Mouse (Mus musculus): ENCODE measurements around the gene Cd22. TPM values are rescaled to one million over a fixed set of nuclear protein-coding genes. Genes with fewer than 3 reads are reported as not detected.
"Not testable (repeated sequence)": the region's sequence is repeated elsewhere in the genome, so short reads cannot be mapped to it uniquely, and the experiment has no call there.

Gene Cd22
- under 1 TPM in 1 of 2 experiments, not detected in 1; 0.29 TPM for total RNA-seq (2021)
- long read RNA-seq, experiment 1: 0 reads
- long read RNA-seq, experiment 2: 0 reads

- intact Hi-C loops (cut with DNase I; ENCODE audit: low total_unique reads): no loop called here
- no peak for DNase-seq
Measured at GRCm38 (mm10) chr7:30880176-30880575, at the start of gene Cd22. TSS of gene Cd22 (minus strand) at chr7:30880342.

- DNase-seq; intact Hi-C loops (cut with DNase I; ENCODE audit: low total_unique reads): not testable (repeated sequence)
Measured at GRCm38 (mm10) chr7:30924581-30924980, 44.4 kb upstream of the Cd22 start, which contains the start of gene Hamp2. TSS of gene Hamp2 (minus strand) at chr7:30924681.

GRCm38 (mm10) chr7:30924071-30924470 lies 43.9 kb upstream of the Cd22 start:
- DNase-seq: no peak
- intact Hi-C loops (cut with DNase I; ENCODE audit: low total_unique reads): no loop called here

GRCm38 (mm10) chr7:30922490-30922889 lies 42.3 kb upstream of the Cd22 start:
- DNase-seq; intact Hi-C loops (cut with DNase I; ENCODE audit: low total_unique reads): not testable (repeated sequence)

- intact Hi-C loops (cut with DNase I; ENCODE audit: low total_unique reads): no loop called here
- no peak for DNase-seq
Measured at GRCm38 (mm10) chr7:30920217-30920616, 40.1 kb upstream of the Cd22 start.

- intact Hi-C loops (cut with DNase I; ENCODE audit: low total_unique reads): no loop called here
- no peak for DNase-seq
Measured at GRCm38 (mm10) chr7:30917219-30917618, 37.1 kb upstream of the Cd22 start.

GRCm38 (mm10) chr7:30916713-30917112 lies 36.6 kb upstream of the Cd22 start:
- intact Hi-C loops (cut with DNase I; ENCODE audit: low total_unique reads): no loop called here
- no peak for DNase-seq

- intact Hi-C loops (cut with DNase I; ENCODE audit: low total_unique reads): no loop called here
- DNase-seq: no peak
Measured at GRCm38 (mm10) chr7:30914732-30915131, 34.6 kb upstream of the Cd22 start, which contains the start of gene Mag. TSS of gene Mag (minus strand) at chr7:30914873.

GRCm38 (mm10) chr7:30909773-30910172 lies 29.6 kb upstream of the Cd22 start:
- DNase-seq: no peak
- intact Hi-C loops (cut with DNase I; ENCODE audit: low total_unique reads): no loop called here

- intact Hi-C loops (cut with DNase I; ENCODE audit: low total_unique reads): no loop called here
- no peak for DNase-seq
Measured at GRCm38 (mm10) chr7:30908992-30909431, 28.9 kb upstream of the Cd22 start.

- intact Hi-C loops (cut with DNase I; ENCODE audit: low total_unique reads): no loop called here
- DNase-seq: no peak
Measured at GRCm38 (mm10) chr7:30908277-30908991, 28.3 kb upstream of the Cd22 start.

GRCm38 (mm10) chr7:30904042-30904441 lies 23.9 kb upstream of the Cd22 start:
- intact Hi-C loops (cut with DNase I; ENCODE audit: low total_unique reads): no loop called here
- DNase-seq: no peak

GRCm38 (mm10) chr7:30895217-30895616 lies 15.1 kb upstream of the Cd22 start:
- no peak for DNase-seq
- intact Hi-C loops (cut with DNase I; ENCODE audit: low total_unique reads): no loop called here

- intact Hi-C loops (cut with DNase I; ENCODE audit: low total_unique reads): no loop called here
- no peak for DNase-seq
Measured at GRCm38 (mm10) chr7:30892515-30892914, 12.4 kb upstream of the Cd22 start.

- intact Hi-C loops (cut with DNase I; ENCODE audit: low total_unique reads): no loop called here
- no peak for DNase-seq
Measured at GRCm38 (mm10) chr7:30891746-30892145, 11.6 kb upstream of the Cd22 start.

- intact Hi-C loops (cut with DNase I; ENCODE audit: low total_unique reads): no loop called here
- no peak for DNase-seq
Measured at GRCm38 (mm10) chr7:30890681-30891080, 10.5 kb upstream of the Cd22 start.

GRCm38 (mm10) chr7:30888786-30889185 lies 8.6 kb upstream of the Cd22 start:
- intact Hi-C loops (cut with DNase I; ENCODE audit: low total_unique reads): no loop called here
- no peak for DNase-seq

GRCm38 (mm10) chr7:30887568-30888188 lies 7.5 kb upstream of the Cd22 start:
- intact Hi-C loops (cut with DNase I; ENCODE audit: low total_unique reads): no loop called here
- no peak for DNase-seq

GRCm38 (mm10) chr7:30886852-30887251 lies 6.7 kb upstream of the Cd22 start:
- intact Hi-C loops (cut with DNase I; ENCODE audit: low total_unique reads): no loop called here
- no peak for DNase-seq

- intact Hi-C loops (cut with DNase I; ENCODE audit: low total_unique reads): no loop called here
- DNase-seq: no peak
Measured at GRCm38 (mm10) chr7:30884047-30884446, 3.9 kb upstream of the Cd22 start.

GRCm38 (mm10) chr7:30881367-30881766 lies 1.2 kb upstream of the Cd22 start:
- intact Hi-C loops (cut with DNase I; ENCODE audit: low total_unique reads): no loop called here
- DNase-seq: no peak

All from gastrocnemius, postnatal 14 days (tissue).